Mouse (Mus musculus) urinary bladder, postnatal 14 days (tissue): ENCODE results near the gene Hivep1.

Experiments used
- DNase-seq: peaks from one replicate; pipeline ENCODE4 v3.0.0; 2021; ENCODE audit warnings: low spot score

Gene Hivep1

GRCm38 (mm10) chr13:42051961-42052695 is at the start of gene Hivep1:
Hivep1 (plus strand) TSS chr13:42052021.
- peak; percentile 43 for DNase-seq

GRCm38 (mm10) chr13:42015484-42016045 is 36.3 kb upstream of the Hivep1 start:
- DNase-seq, result no peak

GRCm38 (mm10) chr13:42016218-42016617 is 35.6 kb upstream of the Hivep1 start:
- DNase-seq, result no peak

DNA sequence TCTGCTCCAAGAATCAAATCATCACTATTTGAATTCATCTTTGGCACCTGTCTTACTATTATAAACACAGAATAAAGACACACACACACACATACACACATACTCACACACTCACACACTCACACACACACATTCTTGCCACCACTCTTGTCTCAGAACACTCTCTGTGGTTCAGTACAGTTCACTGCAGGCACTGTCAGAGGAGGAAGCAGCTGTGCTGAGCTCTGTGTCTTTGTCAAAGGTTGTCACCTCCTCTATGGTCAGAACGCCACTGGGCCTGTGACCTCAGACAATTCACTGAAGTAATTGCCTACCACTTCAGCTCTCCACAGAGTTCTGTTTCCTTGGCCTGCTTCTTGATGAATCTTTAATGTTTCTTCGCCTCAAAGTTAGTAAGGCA is 33.5 kb upstream of the Hivep1 start:
- DNase-seq, result no peak

GRCm38 (mm10) chr13:42041203-42041602 is 10.6 kb upstream of the Hivep1 start:
- DNase-seq, result no peak

- no peak for DNase-seq
These were observed 8.4 kb upstream of the Hivep1 start for GRCm38 (mm10) chr13:42043431-42043830.

- peak; percentile 77 for DNase-seq
These were observed 2.6 kb upstream of the Hivep1 start for GRCm38 (mm10) chr13:42048991-42049773.

- DNase-seq, result no peak
These were observed 2.1 kb upstream of the Hivep1 start for GRCm38 (mm10) chr13:42049774-42050125.

- DNase-seq, result no peak
These were observed 1.7 kb upstream of the Hivep1 start for GRCm38 (mm10) chr13:42050160-42050559.

GRCm38 (mm10) chr13:42050880-42051201 is 980 bp upstream of the Hivep1 start:
- no peak for DNase-seq

GRCm38 (mm10) chr13:42051202-42051906 is 467 bp upstream of the Hivep1 start:
- peak; percentile 99 for DNase-seq

- peak; percentile 61 for DNase-seq
These were observed 1.1 kb downstream of the Hivep1 start for GRCm38 (mm10) chr13:42052696-42053541.

GRCm38 (mm10) chr13:42053656-42054055 is 1.8 kb downstream of the Hivep1 start:
- DNase-seq, result no peak

GRCm38 (mm10) chr13:42054138-42054537 is 2.3 kb downstream of the Hivep1 start:
- no peak for DNase-seq

- no peak for DNase-seq
These were observed 5.0 kb downstream of the Hivep1 start for GRCm38 (mm10) chr13:42056712-42057332.

DNA sequence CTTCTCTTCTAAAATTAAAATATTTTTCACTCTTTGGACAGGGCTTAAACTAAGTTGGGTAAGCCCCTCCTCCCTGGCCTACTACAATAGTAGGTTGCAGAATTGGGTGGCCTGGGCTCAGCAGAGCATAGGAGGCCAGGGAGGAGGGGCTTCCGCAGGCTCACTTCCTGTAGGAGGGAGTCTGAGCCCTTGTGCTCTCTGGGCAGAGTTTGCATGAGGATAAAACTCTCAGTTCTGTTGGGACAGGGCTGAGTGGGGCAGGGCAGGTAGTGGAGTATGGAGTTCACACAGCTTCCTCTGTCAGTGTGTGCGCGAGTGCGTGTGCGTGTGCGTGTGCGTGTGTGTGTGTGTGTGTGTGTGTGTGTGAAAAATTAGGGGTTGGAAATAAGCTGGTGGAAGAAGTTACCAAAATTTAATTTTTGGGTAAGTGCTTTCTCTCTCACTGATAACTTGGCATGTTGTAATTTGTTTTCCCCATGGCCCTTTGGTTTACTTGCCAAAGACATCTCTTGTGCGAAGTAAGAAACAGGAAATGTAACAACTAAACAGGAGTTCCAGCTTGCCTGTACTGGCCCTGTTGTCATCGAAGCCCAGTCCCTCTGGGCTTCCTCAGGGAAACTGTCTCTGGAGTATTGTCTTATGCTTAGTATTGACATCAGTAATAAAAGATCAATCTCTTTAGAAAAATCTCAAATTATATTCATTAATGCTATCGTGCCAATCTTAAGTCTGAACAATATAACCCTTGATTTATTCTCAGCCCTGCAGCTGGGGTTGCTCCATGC is 9.2 kb downstream of the Hivep1 start:
- DNase-seq, result no peak

DNA sequence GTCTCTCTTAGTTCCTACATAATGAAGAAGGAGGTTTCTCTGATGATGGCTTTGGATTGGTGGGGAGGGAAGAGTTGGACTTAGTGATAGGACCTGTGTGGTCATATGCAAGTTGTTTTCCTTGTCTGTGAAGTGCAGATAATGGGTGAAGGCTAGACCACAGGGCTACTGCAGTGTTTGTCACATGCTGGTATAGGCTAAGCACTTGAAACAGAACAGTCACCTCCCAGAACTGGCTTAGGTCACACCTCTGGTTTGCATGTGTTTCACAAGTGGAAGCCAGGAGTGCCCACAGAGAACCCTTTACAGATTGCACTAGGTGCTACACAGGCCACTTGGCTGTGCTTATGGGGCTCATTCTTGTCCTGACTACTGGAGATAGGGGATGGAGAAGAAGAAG is 12.4 kb downstream of the Hivep1 start:
- DNase-seq, result no peak

DNA sequence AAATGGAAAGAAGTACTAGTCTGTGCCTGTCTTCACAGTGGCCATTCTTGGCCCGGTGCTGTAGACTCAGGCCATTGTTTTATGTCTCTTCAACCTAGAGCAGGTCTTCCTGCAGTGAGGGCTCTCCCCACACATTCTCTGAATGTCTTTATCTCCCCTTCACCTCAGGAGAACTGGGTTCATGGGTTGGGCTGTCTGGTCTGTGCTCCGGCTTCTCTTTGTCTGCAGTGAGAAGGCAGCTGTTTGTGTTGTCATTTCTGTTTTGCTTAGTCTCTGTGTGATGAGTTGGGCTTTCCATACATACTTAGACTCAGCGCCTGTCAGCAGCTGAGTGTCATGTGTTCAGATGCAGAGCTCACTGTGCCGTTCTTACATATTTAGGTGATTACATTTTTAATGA is 18.4 kb downstream of the Hivep1 start:
- no peak for DNase-seq

- no peak for DNase-seq
These were observed 19.2 kb downstream of the Hivep1 start for GRCm38 (mm10) chr13:42071011-42071410.

DNA sequence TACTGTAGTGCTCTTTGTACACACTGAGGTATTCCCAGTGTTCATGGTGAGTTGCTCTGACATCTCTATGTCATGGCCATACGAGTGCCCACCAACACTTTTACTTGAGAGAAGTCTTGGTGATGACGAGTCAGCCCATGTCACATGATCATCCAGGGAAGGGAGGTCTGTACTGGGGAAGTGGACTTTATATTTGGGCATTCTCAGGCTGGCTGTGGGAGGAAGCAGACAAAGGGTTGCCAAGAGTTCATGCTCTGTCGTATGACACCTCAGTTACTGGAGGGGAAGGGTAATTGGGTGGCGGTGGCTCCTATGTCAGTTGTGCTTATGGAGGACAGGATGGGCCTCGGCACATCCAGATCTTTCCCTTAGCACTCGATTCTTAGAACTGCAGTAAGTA is 21.5 kb downstream of the Hivep1 start:
- no peak for DNase-seq

GRCm38 (mm10) chr13:42075546-42075945 is 23.7 kb downstream of the Hivep1 start:
- DNase-seq, result no peak
